Mouse (Mus musculus) adrenal gland, postnatal 36 days (tissue): Measurements from ENCODE around the gene 4930404N11Rik. TPM values are rescaled to one million over a fixed set of nuclear protein-coding genes. Genes with fewer than 3 reads are reported as not detected.

Experiments
- DNase-seq, 2 experiments: peaks; one replicate each; pipeline ENCODE4 v3.0.0; 2021; ENCODE audit warnings: mixed read lengths in 1 of 2
- total RNA-seq, 2 experiments: library from RNA; stranded (reverse); gene quantifications; 2 replicates each; pipeline ENCODE4 v1.2.3; 2021

The 4930404N11Rik gene
- total RNA-seq, 2 experiments from 2014 or later: 1.0 to 3.1 TPM

DNA sequence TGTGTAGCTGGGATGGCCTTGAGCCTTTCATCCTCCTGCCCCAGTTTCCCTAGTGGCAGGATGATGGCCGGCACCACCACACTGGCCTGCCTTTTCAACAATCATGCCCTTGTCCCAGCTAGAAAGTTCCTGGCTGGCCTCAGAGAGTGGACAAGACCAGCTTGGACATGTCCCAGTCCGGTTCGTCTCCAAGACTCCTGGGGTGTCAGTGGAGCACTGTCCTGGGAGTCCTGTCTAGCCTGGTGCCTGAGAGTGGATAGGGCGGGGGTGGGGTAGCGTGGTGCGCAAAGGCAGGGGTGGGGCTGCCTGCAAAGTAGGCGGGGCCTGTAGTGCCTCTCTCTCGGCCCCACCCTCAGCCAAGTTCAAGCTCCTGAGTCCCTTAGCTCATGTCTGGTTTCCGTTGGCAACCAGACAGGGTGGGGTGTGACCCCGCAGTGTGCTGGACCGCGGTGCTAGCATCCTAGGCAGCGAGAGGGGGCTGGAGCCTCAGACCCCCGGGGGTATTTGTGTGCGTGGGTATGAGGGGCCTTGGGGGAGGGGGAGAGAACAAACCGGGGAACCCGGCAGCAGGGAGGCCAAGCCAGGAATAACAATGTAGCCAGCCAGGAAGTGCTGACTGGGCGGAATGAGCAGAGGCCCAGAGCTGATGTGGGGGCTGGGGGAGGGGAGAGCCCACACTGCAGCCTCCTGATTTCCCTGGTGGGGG, 36.1 kb upstream of the 4930404N11Rik start:
- DNase-seq: peak; percentile 55 to 76

DNA sequence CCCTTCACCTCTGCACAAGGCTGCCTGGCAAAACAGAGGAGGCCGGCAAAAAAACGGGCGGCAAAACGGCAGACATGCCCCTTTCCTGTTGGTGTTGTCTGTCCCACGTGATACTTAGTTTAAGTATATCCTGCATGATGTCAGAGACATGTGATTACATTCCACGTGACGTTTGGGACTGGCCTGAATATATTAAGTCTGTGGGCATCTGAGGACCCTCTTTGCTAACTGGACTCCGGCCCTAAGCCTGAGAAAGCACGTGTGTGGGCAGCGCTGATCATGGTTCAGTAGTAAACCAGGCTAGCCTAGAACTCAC, 35.5 kb upstream of the 4930404N11Rik start:
- DNase-seq: no peak

DNA sequence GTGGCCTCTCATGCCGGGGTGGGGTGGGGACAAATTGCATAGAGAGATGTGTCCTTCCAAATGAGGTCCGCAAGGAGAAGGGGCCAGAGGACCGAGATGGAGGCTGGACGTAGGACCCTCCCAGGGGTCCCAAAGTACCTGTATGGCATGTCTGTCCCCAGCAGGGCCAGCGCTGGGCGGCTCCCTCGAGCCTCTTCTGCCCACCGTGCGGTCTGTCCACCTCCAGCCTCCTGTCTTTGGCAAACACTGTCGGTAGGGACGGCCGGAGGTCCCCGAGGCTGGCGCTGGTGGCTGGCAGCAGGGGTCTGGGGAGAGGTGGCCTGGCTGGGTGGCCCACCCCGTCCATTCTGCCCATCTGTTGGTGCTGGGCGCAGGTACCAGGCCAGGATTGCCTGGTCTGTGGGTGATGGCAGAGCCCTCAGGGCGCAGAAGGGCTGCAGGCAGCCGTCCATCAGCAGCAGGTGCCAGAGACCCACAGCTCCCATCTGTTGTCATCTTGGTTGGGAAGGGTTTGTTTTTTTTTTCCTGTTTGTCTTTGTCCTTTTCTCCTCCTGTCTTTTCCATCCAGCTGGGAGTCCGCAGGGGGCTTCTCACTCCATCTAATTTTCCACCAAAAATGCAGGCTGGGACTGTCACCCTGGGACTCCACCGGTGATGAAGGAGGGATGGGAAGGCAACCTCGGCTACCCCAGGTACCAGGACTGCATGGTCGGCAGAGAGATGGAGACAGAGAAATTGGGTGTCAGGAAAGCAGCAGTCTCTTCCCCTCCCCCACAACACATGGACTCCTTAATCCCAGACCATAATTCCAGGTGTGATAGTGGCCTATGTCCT, 35.0 kb upstream of the 4930404N11Rik start:
- DNase-seq: no peak

DNA sequence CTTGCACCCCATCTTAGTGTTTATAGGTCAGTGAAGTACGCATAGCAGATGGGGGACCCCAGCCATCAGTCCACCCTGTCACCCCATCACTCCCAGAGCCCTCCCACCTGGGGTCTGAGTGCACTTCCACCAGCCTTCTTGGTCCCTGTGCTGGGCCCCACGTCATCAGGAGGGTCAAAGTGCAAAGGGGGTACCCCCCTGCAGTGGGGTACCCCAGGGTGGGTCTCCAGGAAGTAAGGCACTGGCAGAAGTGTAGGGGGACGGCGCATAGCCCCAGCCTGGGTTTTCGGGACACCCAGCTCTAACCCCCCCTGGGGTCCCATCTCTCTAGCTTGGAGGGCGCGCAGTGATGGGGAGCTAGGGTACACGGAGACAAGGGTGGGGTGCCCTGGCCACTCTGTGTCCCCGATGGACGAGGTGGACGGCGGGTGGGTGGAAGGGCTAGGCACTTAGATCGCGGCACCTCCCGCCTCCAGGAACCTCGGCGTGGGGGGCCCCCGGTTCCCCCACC, 34.2 kb upstream of the 4930404N11Rik start:
- no peak for DNase-seq

DNA sequence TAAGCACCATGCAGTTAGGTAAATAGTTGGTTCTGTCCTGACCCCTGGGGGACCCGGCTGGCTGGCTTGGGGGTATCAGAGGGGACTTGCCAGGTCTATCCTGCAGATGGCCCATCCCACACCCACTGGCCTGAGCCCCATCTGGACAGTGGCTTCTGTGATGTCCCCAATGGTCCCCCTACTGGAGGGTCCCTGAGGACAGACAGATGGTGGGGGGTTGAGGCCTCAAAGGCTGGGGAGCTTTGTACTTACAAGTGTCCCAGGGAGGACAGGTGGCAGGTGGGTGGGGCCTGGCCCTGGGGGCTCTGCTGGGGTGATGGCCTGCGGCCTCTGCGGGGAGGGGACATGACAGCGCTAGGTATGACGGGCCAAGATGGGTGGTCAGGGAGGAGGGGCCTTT, 33.7 kb upstream of the 4930404N11Rik start:
- peak in 1 of 2 experiments; percentile 5 for DNase-seq

DNA sequence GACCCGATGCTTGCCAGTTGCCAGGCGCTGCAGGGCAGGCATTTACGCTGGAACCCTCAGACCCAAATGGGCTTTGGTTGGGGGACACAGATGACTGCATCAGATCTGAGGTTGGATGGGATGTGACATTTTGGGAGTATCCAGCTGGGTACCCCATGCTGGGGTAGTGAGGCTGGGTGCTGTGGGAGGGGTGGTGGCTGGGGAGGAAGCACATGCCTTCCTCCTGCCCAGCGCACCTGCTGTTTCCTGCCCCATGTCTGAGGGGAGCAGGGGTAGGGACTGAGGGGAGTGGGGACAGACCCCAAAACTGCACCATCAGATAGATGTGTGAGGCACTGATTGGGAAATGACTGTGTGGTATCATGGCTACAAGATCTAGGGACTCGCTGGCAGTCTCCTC, 31.1 kb upstream of the 4930404N11Rik start:
- DNase-seq: no peak

DNA sequence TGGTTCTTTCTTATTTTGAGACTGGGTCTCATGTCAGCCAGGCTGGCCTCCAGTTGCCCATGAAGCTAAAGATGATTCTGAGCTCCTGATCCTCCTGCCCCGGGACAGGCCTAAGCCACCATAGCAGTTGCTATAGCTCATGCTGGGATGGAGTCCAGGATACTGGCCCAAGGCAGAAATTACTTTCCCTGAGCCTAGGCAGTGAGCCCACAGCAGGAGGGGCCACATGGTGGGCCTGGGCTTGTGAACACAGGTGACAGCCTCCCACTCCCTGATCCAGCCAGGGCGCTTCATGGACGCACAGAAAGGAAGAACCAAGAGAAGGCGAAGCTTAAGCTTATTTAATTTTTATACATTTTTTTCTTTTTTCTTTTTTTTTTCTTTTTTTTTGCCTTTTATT, 30.2 kb upstream of the 4930404N11Rik start:
- no peak for DNase-seq

DNA sequence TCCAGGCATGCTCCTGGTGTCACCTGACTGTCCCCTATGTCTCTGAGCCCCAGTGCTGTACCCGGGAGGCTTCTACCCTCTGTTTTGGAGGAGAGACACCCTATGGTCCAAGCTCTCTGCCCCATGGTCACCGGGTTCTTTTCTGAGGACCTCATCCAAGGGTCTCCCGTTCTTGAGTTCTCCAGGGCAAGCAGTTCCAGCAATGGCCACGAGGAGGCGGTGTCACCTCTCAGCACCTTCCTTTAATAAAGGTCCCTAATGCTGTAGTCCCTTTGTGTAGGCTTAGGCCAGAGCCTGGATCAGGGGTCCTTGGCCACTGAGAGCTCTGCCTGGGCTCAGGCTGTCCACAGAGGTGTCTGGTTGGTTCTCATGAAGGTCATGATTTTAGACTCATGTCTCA, 29.5 kb upstream of the 4930404N11Rik start:
- peak; percentile 55 to 70 for DNase-seq

DNA sequence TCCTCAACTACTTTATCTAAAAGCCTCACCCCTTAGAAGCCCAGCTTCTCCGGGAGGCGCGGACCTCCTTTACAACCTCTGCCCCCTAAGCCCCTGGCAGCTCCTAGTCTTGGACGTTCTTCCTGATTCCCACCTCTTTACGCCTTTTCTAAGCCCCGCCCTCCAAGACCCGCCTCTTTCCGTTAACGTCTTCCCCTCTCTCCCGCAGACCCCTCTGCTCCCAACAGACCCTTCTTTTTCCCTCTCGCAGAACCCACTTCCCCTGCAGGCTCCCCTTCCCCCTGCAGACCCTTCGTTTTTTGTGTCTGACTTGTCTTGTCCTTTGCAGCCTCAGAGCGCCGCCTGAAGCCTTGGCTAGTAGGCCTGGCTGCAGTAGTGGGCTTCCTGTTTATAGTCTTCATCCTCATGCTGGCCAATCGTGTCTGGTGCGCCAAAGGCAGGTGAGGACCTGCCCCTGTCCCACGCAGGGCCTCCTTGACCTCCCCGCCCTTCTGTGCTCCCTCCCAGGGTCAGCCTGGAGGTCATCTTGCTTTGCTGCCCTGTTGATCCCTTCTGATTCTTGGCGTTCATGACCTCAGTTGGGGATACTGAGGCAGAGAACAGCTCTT, 27.9 kb upstream of the 4930404N11Rik start:
- DNase-seq: no peak

DNA sequence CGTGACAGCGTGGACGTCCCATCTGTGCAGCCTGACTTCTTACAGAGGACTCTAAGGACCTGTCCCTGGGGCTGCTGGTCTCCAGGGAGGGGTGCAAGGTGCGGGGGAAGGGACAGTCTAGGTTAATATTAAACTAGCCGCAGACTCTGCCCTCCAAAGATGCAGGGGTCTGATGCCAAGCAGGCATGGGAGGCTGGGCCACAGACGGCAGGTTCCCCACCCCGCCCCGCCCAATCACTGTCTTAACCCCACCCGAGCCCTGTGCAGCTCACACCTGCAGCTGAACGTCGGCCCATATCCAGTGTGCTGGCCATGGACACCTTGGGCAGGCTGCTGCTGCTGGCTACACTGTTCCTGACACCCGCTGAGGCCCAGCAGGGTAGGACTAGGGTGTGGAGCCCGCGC, 27.2 kb upstream of the 4930404N11Rik start, which contains the start of gene Smim24:
TSS of gene Smim24 (plus strand) at position 271 of the 405 bp plus-strand sequence.
- DNase-seq: no peak

DNA sequence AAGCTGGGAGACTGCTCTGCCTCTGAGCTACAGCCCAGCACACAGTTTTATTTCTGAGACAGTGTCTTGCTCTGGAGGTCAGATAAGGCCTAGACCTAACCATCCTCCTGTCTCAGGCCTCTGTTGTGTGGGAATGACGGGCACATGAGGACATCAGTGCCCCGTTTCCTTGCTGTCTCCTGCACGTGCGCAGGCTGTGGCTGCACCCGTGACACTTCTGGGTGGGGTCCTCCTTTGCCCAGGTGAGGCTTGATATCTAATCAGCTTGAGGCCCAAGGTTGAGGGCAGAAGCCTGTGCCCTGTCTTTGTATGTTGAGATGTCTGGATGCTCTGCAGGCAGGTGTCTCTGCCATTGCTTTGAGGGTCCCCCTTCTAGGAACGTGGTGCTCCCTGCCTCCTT, 26.7 kb upstream of the 4930404N11Rik start:
- DNase-seq: no peak

DNA sequence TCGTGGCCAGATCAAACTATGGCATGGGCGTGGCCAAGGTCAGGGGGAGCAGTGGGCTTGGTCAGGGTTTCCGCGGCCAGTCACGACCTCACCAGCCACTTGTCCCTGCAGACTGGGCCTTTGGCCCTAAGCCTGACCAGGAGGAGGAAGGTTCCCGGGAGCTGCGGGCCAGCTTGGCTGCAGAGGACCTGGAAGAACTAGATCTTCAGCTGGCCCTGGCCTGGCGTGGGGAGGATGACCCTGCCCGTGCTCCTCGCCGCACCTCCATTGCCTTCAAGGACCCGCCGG, 25.0 kb upstream of the 4930404N11Rik start:
- no peak for DNase-seq

DNA sequence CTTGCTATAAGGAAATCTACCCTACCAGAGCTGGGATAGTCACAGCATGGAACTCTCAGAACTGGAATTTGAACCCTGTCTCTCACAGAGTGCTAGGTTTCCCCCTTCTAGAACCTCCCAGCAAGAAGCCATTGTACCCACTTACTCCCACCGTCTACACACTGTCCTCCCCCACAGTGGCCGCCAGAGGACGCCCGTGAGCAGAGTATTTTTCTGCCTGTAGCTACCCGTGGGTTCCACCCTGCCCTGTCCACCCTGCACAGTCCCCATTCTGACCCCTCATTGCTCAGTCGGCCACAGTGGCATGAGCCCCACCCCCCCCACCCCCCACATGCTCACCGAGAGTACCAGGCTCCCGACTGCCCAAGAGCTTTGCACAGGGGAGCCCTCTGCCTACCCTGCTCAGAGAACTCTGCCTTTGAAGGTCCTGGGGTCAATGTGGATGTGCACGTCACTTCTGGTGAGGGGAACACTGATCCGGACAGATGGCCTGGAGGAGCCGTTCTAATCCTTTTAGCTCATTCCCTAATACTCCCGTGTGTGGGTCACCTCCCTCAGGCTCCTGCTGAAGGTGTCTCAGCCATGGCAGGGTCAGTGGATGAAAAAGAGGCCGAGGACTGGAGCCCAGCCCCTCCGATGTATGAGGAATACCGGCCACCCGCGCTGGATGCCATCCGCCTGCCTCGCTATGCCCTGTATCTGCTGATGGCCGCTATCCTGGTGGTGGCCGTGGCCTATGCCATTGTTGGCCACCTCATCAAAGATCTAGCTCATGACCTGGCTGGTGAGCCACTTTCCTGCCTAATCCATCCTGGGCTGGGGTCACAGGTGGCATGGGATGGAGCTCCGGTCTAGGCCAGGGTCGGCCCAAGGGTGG, 24.4 kb upstream of the 4930404N11Rik start:
- peak; percentile 82 for DNase-seq

DNA sequence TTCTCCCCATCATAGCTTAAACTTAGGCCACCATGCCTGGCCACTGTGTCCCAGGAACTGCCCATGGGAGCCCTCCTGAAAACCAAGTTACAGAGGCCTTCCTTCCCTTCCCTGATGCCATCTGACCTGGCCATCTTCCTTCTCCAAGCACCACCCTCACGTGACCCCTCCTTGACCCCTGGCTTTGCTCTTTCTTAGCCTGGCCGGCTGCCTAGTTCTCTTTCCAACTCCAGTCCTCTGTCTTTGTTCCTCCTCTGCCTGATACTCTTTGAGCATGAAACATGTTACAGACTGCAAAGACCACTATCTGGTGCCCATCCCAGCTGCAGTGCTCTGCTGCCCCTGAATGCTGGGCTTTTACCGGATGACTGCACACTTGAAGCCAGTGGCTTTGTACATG, 23.8 kb upstream of the 4930404N11Rik start:
- peak; percentile 72 to 79 for DNase-seq

DNA sequence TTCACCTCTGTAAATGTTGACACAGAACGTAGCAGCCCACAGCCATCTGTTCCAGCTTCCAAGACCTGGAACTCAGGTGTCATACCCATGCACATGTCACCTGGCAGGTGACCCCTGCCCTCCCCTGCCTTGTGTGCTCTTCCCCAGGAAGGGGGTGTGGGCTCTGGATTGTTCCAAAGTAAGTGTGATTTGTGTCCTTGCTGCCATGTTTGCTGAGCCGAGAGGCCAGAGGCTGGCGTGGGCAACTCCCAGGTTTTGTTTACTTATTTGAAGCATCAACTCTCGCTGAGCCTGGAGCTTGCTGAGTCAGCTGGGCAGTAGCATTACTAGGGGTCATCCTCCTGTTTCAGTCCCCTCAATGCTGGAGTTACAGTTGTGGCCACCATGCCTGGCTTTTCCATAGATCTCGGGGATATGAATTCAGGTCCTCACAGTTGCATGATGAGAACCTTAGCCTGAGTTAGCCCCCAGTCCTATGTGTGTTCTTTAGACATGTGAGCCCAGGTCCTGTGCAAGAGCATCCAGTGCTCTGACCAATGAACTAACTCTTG, 23.0 kb upstream of the 4930404N11Rik start, which contains the start of gene Gm48552:
TSS of gene Gm48552 (plus strand) at position 501 of the 551 bp plus-strand sequence.
- DNase-seq: no peak

DNA sequence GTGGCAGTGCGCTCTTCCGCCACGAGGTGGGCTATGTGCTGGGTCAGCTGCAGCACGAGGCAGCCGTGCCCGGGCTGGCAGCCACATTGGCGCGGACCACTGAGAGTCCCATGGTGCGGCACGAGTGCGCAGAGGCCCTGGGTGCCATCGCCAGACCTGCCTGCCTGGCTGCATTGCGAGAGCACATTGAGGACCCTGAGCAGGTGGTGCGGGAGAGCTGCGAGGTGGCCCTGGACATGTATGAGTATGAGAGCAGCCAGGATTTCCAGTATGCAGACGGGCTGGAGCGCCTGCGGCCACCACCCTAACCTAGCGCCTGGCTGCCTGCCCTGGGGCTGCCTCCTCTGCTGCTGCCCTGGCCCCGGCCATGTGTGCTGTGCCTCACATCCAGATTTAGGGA, 22.1 kb upstream of the 4930404N11Rik start:
- DNase-seq: no peak

DNA sequence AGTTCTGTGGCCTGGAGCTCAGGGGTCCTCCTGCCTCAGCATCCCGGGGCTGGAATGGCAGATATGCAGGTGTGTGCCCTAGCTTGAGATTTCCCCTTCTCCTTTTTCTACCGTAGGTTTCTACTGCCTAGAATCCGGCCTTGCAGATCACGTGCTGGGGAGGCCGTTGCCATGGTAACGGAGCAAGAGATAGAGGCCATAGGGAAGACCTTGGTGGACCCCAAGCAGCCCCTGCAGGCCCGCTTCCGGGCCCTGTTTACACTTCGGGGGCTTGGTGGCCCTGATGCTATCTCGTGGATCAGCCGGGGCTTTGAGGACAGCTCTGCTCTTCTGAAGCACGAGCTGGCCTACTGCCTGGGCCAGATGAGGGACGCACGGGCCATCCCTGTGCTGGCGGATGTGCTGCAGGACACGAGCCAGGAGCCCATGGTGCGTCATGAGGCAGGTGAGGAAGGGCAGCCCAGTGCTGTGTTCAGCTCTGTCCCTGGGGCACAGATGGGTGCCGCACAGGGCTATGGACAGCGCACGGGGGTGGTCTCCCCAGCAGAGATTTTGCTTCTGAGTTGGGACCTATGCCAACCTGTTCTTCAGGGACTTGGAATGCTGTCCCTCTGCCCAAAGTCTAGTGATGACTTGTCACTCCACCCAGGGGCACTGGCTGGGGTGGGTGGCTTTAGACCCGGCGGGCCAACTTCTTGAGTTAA, 20.1 kb upstream of the 4930404N11Rik start:
- no peak for DNase-seq

DNA sequence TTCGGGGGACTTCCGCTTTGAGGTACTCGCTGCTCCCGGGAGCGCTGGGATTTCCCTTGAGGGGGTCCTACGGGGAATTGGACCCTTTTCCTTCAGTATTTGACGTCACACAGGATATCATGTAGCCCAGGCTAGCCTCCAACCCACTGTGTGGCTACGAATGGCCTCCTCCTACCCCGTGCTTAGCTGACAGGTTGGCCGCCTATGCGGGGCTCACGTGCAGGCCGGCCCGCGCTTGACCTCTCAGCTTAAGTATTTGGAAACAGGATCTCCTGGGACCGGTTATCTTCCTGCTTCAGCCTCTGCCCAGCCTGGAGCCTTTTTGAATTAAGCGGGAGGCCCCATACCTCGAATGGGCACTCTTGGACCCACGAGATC, 19.0 kb upstream of the 4930404N11Rik start:
- DNase-seq: no peak

DNA sequence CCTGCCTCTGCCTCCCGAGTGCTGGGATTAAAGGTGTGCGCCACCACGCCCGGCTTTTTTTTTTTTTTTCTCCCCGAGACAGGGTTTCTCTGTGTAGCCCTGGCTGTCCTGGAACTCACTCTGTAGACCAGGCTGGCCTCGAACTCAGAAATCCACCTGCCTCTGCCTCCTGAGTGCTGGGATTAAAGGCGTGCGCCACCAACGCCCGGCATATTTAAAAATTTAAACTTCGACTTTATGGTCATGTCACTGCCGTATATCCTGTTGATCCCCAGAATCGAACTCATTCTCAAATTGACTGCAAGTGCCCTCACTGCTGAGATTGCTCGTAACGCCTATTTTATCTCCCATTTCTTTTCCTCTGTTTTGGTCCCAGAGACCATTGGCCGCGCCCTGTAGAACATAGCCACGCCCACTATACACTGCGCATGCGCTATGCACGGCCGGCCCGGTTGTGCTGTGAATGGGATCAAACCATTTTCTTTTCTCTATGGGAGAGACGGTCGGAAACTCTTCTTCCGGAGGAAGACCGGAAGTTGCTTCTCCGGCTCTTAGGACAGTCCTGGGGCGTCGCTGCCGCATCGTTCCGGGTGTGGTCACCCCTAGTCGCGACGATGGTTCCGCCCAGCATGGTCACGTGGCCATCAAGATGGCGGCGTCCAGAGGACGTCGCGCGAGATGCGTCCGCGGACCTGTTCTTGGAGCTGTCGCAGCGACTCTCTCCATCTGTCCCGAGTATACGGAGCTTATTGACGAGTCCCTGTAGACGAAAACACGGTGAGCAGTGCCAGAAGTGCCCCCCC, 18.4 kb upstream of the 4930404N11Rik start, which contains the start of the genes Dohh and Gm48551:
TSS of gene Dohh (plus strand) at position 627 of the 803 bp plus-strand sequence.
TSS of gene Gm48551 (plus strand) at position 665 of the 803 bp plus-strand sequence.
- DNase-seq: peak; percentile 98 to 99

DNA sequence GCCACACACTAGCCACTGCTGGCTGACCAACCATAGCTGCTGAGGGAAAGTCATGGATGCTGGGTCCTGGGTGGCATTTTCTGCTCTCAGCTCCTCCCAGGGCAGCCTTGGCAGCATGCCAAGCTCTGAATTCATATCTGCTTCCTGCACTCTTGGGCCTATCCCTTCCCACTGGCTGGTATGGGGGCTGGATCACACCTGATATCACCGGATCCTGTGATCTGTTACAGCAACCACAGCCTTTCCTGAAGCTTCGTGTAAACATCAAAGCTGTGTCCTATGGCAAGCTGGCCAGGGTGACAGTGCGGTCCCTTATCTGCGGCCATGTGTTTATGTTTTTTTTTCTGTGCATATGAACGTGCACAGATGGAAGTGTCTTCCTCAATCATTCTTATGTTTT, 16.4 kb upstream of the 4930404N11Rik start:
- DNase-seq: peak; percentile 51 to 61
